Mouse (Mus musculus): Measurements from ENCODE around the gene Gm49450. TPM values are rescaled to one million over a fixed set of nuclear protein-coding genes. Genes with fewer than 3 reads are reported as not detected.

Gene Gm49450
- polyA plus RNA-seq, 1 experiment, result not detected

DNA sequence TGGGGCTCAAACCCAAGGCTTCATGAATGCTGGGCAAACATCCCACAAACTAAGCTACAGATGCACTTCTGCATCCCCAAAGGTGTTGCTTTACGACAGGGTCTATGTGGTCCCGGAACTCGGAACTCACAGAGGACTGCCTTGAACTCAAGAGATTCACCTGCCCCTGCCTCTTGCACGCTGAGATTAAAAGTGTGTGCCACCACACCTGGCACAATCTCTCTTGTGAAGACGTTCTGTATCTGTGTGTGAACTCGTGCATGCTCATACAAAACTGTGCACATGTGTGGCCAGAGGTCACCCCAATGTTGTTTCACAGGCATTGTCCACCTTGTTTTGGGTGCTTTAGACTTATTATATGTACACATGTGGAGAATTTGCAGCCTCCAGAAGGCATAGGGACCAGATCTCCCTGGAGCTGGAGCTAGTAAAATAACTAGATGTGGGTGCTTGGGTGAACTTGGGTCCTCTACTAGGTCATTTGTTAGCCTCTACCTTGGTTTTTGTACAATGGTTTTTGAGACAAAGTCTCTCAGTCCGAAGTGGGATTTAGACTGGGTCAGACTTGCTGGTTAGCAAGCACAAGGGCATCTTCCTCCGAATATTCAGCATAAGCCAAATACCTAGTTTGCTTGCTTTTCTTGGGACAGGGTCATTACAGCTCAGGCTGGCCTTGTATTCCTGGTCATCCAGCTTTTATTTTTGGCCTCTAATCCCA, 23.2 kb downstream of the Gm49450 start:
- H3K4me1 ChIP-seq (ENCODE audit: control insufficient read depth, insufficient read depth, low read length), result peaks cover 2% of the 10 kb centered on the region; the same call in 1 of the 2 replicates
- no peak for TF ChIP-seq CTCF (IDR thresholded peaks at IDR 0.05; ENCODE audit: low read depth, low read length)
- no peak for TF ChIP-seq POLR2A (IDR thresholded peaks at IDR 0.05; ENCODE audit: borderline replicate concordance, low read depth, low read length)
- H3K4me3 ChIP-seq (ENCODE audit: insufficient read depth, low read length), result no peak overlapping the region
- H3K27ac ChIP-seq (ENCODE audit: insufficient read depth, low read depth, low read length), result no peak overlapping the region

- Histone ChIP-seq H3K4me3 (ENCODE audit: insufficient read depth, low read length) (no peak overlapping the region), H3K4me1 (ENCODE audit: control insufficient read depth, insufficient read depth, low read length) (peaks cover 2% of the 10 kb centered on the region; the same call in 1 of the 2 replicates), H3K27ac (ENCODE audit: insufficient read depth, low read depth, low read length) (no peak overlapping the region)
- TF ChIP-seq CTCF (IDR thresholded peaks at IDR 0.05; ENCODE audit: low read depth, low read length) (no peak), POLR2A (IDR thresholded peaks at IDR 0.05; ENCODE audit: borderline replicate concordance, low read depth, low read length) (no peak)
Measured at GRCm38 (mm10) chr15:98928598-98929240, 24.6 kb downstream of the Gm49450 start.

DNA sequence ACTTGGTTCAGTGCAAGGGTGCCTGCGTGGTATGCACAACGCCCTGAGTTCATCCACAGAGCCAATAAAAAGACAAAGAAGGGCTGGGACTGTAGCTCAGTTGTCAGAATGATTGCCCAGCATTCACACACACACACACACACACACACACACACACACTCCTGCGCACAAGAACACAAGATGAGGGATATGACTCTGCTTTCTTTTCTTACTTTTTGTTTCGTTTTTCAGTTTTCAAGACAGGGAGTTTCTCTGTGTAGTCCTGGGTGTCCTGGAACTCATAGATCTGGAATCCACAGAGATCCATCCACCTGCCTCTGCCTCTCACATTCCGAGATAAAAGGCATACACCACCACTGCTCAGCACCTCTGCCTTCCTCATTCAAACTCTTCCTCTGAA, 25.8 kb downstream of the Gm49450 start:
- no peak for TF ChIP-seq CTCF (IDR thresholded peaks at IDR 0.05; ENCODE audit: low read depth, low read length)
- H3K27ac ChIP-seq (ENCODE audit: insufficient read depth, low read depth, low read length), result no peak overlapping the region
- peaks cover 4% of the 10 kb centered on the region; the same call in 1 of the 2 replicates for H3K4me1 ChIP-seq (ENCODE audit: control insufficient read depth, insufficient read depth, low read length)
- H3K4me3 ChIP-seq (ENCODE audit: insufficient read depth, low read length), result no peak overlapping the region

GRCm38 (mm10) chr15:98924682-98925081, 28.7 kb downstream of the Gm49450 start:
- TF ChIP-seq CTCF (IDR thresholded peaks at IDR 0.05; ENCODE audit: low read depth, low read length) (no peak), POLR2A (IDR thresholded peaks at IDR 0.05; ENCODE audit: borderline replicate concordance, low read depth, low read length) (no peak)
- Histone ChIP-seq H3K27ac (ENCODE audit: insufficient read depth, low read depth, low read length) (no peak overlapping the region), H3K4me1 (ENCODE audit: control insufficient read depth, insufficient read depth, low read length) (peaks cover 4% of the 10 kb centered on the region; the same call in 1 of the 2 replicates), H3K4me3 (ENCODE audit: insufficient read depth, low read length) (no peak overlapping the region)

GRCm38 (mm10) chr15:98923031-98923537, 30.3 kb downstream of the Gm49450 start:
- no peak overlapping the region for H3K27ac ChIP-seq (ENCODE audit: insufficient read depth, low read depth, low read length)
- TF ChIP-seq POLR2A (IDR thresholded peaks at IDR 0.05; ENCODE audit: borderline replicate concordance, low read depth, low read length) (no peak), CTCF (IDR thresholded peaks at IDR 0.05; ENCODE audit: low read depth, low read length) (no peak)
- no peak overlapping the region for H3K4me3 ChIP-seq (ENCODE audit: insufficient read depth, low read length)
- peaks cover 3% of the 10 kb centered on the region; the same call in 1 of the 2 replicates for H3K4me1 ChIP-seq (ENCODE audit: control insufficient read depth, insufficient read depth, low read length)

- Histone ChIP-seq H3K4me3 (ENCODE audit: insufficient read depth, low read length) (no peak overlapping the region), H3K4me1 (ENCODE audit: control insufficient read depth, insufficient read depth, low read length) (peaks cover 3% of the 10 kb centered on the region; the same call in 1 of the 2 replicates), H3K27ac (ENCODE audit: insufficient read depth, low read depth, low read length) (no peak overlapping the region)
- TF ChIP-seq POLR2A (IDR thresholded peaks at IDR 0.05; ENCODE audit: borderline replicate concordance, low read depth, low read length) (no peak), CTCF (IDR thresholded peaks at IDR 0.05; ENCODE audit: low read depth, low read length) (no peak)
Measured at GRCm38 (mm10) chr15:98922581-98922980, 30.8 kb downstream of the Gm49450 start.

GRCm38 (mm10) chr15:98921510-98921909, 31.8 kb downstream of the Gm49450 start:
- Histone ChIP-seq H3K27ac (ENCODE audit: insufficient read depth, low read depth, low read length) (no peak overlapping the region), H3K4me1 (ENCODE audit: control insufficient read depth, insufficient read depth, low read length) (peaks cover 4% of the 10 kb centered on the region), H3K4me3 (ENCODE audit: insufficient read depth, low read length) (no peak overlapping the region)
- no peak for TF ChIP-seq CTCF (IDR thresholded peaks at IDR 0.05; ENCODE audit: low read depth, low read length)
- TF ChIP-seq POLR2A (IDR thresholded peaks at IDR 0.05; ENCODE audit: borderline replicate concordance, low read depth, low read length), result no peak

DNA sequence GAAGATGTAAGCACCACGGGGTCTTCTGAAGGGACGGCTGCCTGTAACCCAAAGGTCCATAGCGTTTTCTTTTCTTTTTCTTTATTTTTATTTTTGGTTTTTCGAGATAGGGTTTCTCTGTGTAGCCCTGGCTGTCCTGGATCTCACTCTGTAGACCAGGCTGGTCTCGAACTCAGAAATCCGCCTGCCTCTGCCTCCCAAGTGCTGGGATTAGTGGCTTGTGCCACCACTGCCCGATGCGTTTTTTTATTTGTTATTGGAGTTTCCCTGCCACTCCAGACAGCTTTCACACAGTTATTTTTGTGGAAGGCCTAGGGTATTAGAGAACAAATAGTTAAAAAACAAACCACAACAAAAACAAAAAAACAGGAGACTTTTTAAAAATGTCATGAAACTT, 34.9 kb downstream of the Gm49450 start:
- Histone ChIP-seq H3K27ac (ENCODE audit: insufficient read depth, low read depth, low read length) (peak overlapping the region; percentile 36; the same call in 1 of the 2 replicates), H3K4me3 (ENCODE audit: insufficient read depth, low read length) (peak overlapping the region; percentile 66), H3K4me1 (ENCODE audit: control insufficient read depth, insufficient read depth, low read length) (peaks cover 13% of the 10 kb centered on the region)

GRCm38 (mm10) chr15:98917538-98918498, 35.5 kb downstream of the Gm49450 start, which contains the start of gene Lmbr1l:
Gene Lmbr1l, minus strand, starts transcription at chr15:98918231.
- TF ChIP-seq CTCF (IDR thresholded peaks at IDR 0.05; ENCODE audit: low read depth, low read length) (no peak), POLR2A (IDR thresholded peaks at IDR 0.05; ENCODE audit: borderline replicate concordance, low read depth, low read length) (no peak)

More at GRCm38 (mm10) chr15:98917538-98918498, 35.5 kb downstream of the Gm49450 start, which contains the start of gene Lmbr1l:
- H3K4me1 ChIP-seq (ENCODE audit: control insufficient read depth, insufficient read depth, low read length), result peaks cover 10% of the 10 kb centered on the region
- peak within 1 kb of the TSS; percentile 98 for H3K4me3 ChIP-seq (ENCODE audit: insufficient read depth, low read length)
- peak within 1 kb of the TSS; percentile 72 for H3K27ac ChIP-seq (ENCODE audit: insufficient read depth, low read depth, low read length)
